Mouse (Mus musculus) kidney, adult 11 months (tissue): ENCODE results near the gene Tyrobp.

Experiments
- DNase-seq: peaks from one replicate; pipeline ENCODE4 v3.0.0; 2022

Tyrobp gene

GRCm38 (mm10) chr7:30429327-30429726 lies 15.8 kb downstream of the Tyrobp start:
- DNase-seq = no peak

GRCm38 (mm10) chr7:30430191-30430590 lies 16.6 kb downstream of the Tyrobp start:
- DNase-seq = no peak

- no peak for DNase-seq
Observed at GRCm38 (mm10) chr7:30431793-30432192, 18.2 kb downstream of the Tyrobp start.

GRCm38 (mm10) chr7:30434238-30434637 lies 20.7 kb downstream of the Tyrobp start:
- no peak for DNase-seq

- DNase-seq = no peak
Observed at GRCm38 (mm10) chr7:30434701-30435100, 21.1 kb downstream of the Tyrobp start.

- no peak for DNase-seq
Observed at GRCm38 (mm10) chr7:30435156-30435555, 21.6 kb downstream of the Tyrobp start.

GRCm38 (mm10) chr7:30436879-30437278 lies 23.3 kb downstream of the Tyrobp start:
- no peak for DNase-seq

GRCm38 (mm10) chr7:30439734-30440133 lies 26.2 kb downstream of the Tyrobp start:
- no peak for DNase-seq

- no peak for DNase-seq
Observed at GRCm38 (mm10) chr7:30440697-30441096, 27.1 kb downstream of the Tyrobp start.

- no peak for DNase-seq
Observed at GRCm38 (mm10) chr7:30443696-30444095, 30.1 kb downstream of the Tyrobp start.

GRCm38 (mm10) chr7:30444154-30444970 lies 30.8 kb downstream of the Tyrobp start:
- no peak for DNase-seq

- DNase-seq = peak; percentile 31
Observed at GRCm38 (mm10) chr7:30444971-30445751, 31.6 kb downstream of the Tyrobp start, which contains the start of gene Aplp1. TSS of gene Aplp1 (minus strand) at chr7:30445535.

GRCm38 (mm10) chr7:30450241-30450640 lies 36.7 kb downstream of the Tyrobp start:
- DNase-seq = no peak

GRCm38 (mm10) chr7:30453327-30453726 lies 39.8 kb downstream of the Tyrobp start:
- DNase-seq = no peak

- peak; percentile 65 for DNase-seq
Observed at GRCm38 (mm10) chr7:30453766-30454165, 40.2 kb downstream of the Tyrobp start.

- no peak for DNase-seq
Observed at GRCm38 (mm10) chr7:30454259-30454658, 40.7 kb downstream of the Tyrobp start.

GRCm38 (mm10) chr7:30456487-30456886 lies 42.9 kb downstream of the Tyrobp start:
- no peak for DNase-seq

GRCm38 (mm10) chr7:30456911-30457628 lies 43.5 kb downstream of the Tyrobp start:
- DNase-seq = no peak

- DNase-seq = no peak
Observed at GRCm38 (mm10) chr7:30457629-30458330, 44.2 kb downstream of the Tyrobp start, which contains the start of the genes Kirrel2 and Nphs1. TSS of gene Kirrel2 (minus strand) at chr7:30457690. TSS of gene Nphs1 (plus strand) at chr7:30458315.

- no peak for DNase-seq
Observed at GRCm38 (mm10) chr7:30459484-30459883, 45.9 kb downstream of the Tyrobp start.

GRCm38 (mm10) chr7:30463568-30463967 lies 50.0 kb downstream of the Tyrobp start:
- DNase-seq = no peak

- no peak for DNase-seq
Observed at GRCm38 (mm10) chr7:30463996-30464395, 50.4 kb downstream of the Tyrobp start.
